Mouse (Mus musculus): Measurements from ENCODE around the gene Neurod1.

DNA sequence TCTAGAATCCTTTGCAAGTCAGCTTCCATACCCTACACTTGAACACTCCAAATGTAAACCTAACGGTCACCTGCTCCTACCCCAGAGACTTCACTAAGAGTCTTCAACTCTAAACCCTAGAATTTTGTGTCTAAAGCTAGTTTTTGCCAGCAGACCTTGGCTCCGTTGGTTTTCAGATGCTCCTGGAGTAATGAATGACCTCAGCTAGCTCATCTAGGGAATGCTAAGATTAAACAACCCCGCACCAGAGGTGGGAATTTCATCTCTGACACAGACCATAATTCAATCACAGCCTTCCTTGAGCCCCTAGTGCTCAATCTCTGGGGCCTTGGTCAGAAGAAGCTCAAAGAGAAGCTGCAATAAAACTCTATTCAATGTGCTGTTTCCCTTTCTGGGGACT is 883 bp upstream of the Neurod1 start:
- TF ChIP-seq POLR2A (IDR thresholded peaks at IDR 0.05; ENCODE audit: extremely low read depth, insufficient read depth, low read length) (no peak), CTCF (IDR thresholded peaks at IDR 0.05; ENCODE audit: extremely low read depth, insufficient read depth, low read length) (no peak)

All from cortical plate, adult 2 months (tissue).